Mouse (Mus musculus) heart, embryonic 13.5 days (tissue): ENCODE measurements around the gene Sparcl1. TPM values are rescaled to one million over a fixed set of nuclear protein-coding genes. Genes with fewer than 3 reads are reported as not detected.
A peak's percentile ranks its signal among the peaks of the same experiment; 100 is the strongest.

Experiments
- ATAC-seq: fragments of 200-750 bp; cut with Nextera tagmentation; 2 replicates; pipeline ENCODE4 v1.8.0; 2017; ENCODE audit warnings: moderate TSS enrichment; ENCODE audit not compliant: insufficient number of reproducible peaks, low FRiP score, low TSS enrichment; ENCODE audit errors: extremely low read depth
- H3K27ac ChIP-seq: fragments of 300-500 bp; sonication (generic); replicated peaks from 2 replicates; pipeline ENCODE4 v1.5.1; 2015; ENCODE audit warnings: moderate library complexity, mild to moderate bottlenecking, inconsistent platforms
- H3K27me3 ChIP-seq: fragments of 300-500 bp; sonication (generic); replicated peaks from 2 replicates; pipeline ENCODE4 v1.6.1; 2015; ENCODE audit warnings: mild to moderate bottlenecking, inconsistent platforms
- H3K36me3 ChIP-seq: fragments of 300-500 bp; sonication (generic); 2 replicates; pipeline ENCODE4 v1.6.1; 2015; ENCODE audit warnings: mild to moderate bottlenecking, inconsistent platforms
- H3K4me1 ChIP-seq: fragments of 300-500 bp; sonication (generic); 2 replicates; pipeline ENCODE4 v1.6.1; 2015; ENCODE audit warnings: inconsistent platforms
- H3K4me2 ChIP-seq: fragments of 300-500 bp; sonication (generic); 2 replicates; pipeline ENCODE4 v1.6.1; 2015; ENCODE audit warnings: inconsistent platforms, mild to moderate bottlenecking, moderate library complexity
- H3K4me3 ChIP-seq: fragments of 300-500 bp; sonication (generic); 2 replicates; pipeline ENCODE4 v1.5.1; 2015; ENCODE audit warnings: moderate library complexity, mild to moderate bottlenecking, inconsistent platforms
- H3K9ac ChIP-seq: fragments of 300-500 bp; sonication (generic); 2 replicates; pipeline ENCODE4 v1.6.1; 2015; ENCODE audit warnings: inconsistent platforms, mild to moderate bottlenecking, moderate library complexity
- H3K9me3 ChIP-seq: fragments of 300-500 bp; sonication (generic); 2 replicates; pipeline ENCODE4 v1.6.1; 2016; ENCODE audit warnings: inconsistent platforms
- WGBS: fragments of 180-500 bp; shearing (Covaris S2); methylation state at CpG from one replicate; pipeline ENCODE4 v1.1.7; 2015; ENCODE audit warnings: mixed read lengths; 5-methylcytosine and 5-hydroxymethylcytosine counted together
- polyA plus RNA-seq: library from polyadenylated mRNA; unstranded; fragments of >200 nt; fragmentation: Nextera tagmentation; extraction: Ambion mirVana; gene quantifications from 2 replicates; pipeline ENCODE4 v1.2.1, GENCODE M21; 2015

Sparcl1 gene
- polyA plus RNA-seq, 1 experiment from 2014 or later = 45.7 TPM

DNA sequence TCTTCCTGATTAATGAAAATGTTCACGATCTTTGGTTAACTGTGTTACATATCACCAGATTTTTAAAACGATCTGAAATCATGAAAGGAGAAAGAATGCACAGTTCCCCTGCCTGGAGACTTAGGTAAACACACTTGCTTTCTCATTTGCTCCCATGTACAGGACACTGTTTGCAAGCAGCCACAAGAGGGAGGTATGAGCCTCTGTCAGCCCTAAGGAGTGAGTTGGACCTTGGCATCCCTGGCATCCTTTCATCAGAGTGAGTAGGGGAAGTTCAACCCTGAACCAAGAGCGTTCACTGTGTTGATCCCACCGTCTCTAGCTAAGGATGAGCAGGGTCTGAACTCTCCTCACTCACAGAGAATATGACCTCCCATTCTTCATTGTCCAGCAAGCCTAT, 18.0 kb upstream of the Sparcl1 start:
- no peaks in the 10 kb centered on the region for H3K27me3 ChIP-seq
- H3K4me2 ChIP-seq = no peak overlapping the region
- H3K36me3 ChIP-seq = no peaks in the 10 kb centered on the region
- no peak overlapping the region for H3K4me3 ChIP-seq
- no peak overlapping the region for H3K9ac ChIP-seq
- WGBS = 54% methylated on average over 4 of the region's 4 CpGs
- no peak overlapping the region for H3K27ac ChIP-seq
- peaks cover 19% of the 10 kb centered on the region for H3K4me1 ChIP-seq
- ATAC-seq = no peak
- H3K9me3 ChIP-seq = no peaks in the 10 kb centered on the region

DNA sequence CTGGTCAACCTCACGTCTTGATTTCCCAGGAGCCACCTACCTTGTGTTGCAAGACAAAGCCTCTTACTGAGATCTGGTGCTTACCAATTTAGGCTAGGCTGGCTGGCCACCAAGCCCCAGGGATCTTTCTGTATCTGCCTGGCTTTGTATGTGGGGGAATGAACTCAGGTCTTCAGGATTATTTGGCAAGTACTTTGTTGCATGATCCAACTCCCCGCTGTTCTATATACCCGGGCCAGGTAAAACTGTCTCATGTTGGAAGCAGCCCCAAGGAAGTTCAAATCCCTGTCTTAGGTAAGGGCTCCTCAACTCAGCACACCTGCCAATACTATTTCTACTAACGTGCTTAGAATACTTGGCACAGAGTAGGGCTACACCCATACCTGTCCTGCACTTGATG, 17.4 kb upstream of the Sparcl1 start:
- no peak for ATAC-seq
- Histone ChIP-seq H3K27ac (no peak overlapping the region), H3K4me2 (no peak overlapping the region), H3K4me1 (peaks cover 22% of the 10 kb centered on the region), H3K27me3 (no peaks in the 10 kb centered on the region), H3K9me3 (no peaks in the 10 kb centered on the region), H3K36me3 (no peaks in the 10 kb centered on the region), H3K9ac (no peak overlapping the region), H3K4me3 (no peak overlapping the region)
- 79% methylated on average over 4 of the region's 4 CpGs for WGBS

- Histone ChIP-seq H3K4me3 (no peak overlapping the region), H3K4me1 (peaks cover 22% of the 10 kb centered on the region), H3K27me3 (no peaks in the 10 kb centered on the region), H3K4me2 (no peak overlapping the region), H3K27ac (peak overlapping the region; percentile 71), H3K9me3 (no peaks in the 10 kb centered on the region), H3K9ac (no peak overlapping the region), H3K36me3 (no peaks in the 10 kb centered on the region)
- ATAC-seq = no peak
- WGBS = 52% methylated on average over 12 of the region's 12 CpGs
These were observed 14.9 kb upstream of the Sparcl1 start for GRCm38 (mm10) chr5:104128281-104129031.

DNA sequence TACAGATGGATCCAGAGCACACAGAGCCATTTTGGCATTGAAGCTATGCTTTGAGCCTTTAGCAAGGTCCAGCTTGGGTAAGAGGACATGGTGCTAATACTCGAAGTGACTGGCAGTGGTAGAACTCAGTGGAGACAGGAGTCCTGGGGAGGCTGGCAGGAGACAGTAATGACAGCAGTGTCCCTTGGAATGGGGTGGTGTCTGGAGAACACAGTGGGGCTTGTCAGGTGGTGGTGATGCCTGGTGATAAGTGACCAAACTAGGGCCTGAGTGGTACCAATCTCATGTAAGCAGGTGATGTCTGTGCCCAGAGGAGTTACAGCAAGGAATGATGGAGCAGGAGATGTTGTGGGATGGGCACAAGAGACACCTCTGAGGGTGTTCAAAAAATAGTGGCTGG, 13.8 kb upstream of the Sparcl1 start:
- ATAC-seq = no peak
- H3K4me2 ChIP-seq = no peak overlapping the region
- no peak overlapping the region for H3K4me3 ChIP-seq
- H3K9ac ChIP-seq = no peak overlapping the region
- 52% methylated on average over 1 of the region's 1 CpGs for WGBS
- H3K36me3 ChIP-seq = no peaks in the 10 kb centered on the region
- no peak overlapping the region for H3K27ac ChIP-seq
- H3K27me3 ChIP-seq = no peaks in the 10 kb centered on the region
- peaks cover 22% of the 10 kb centered on the region for H3K4me1 ChIP-seq
- no peaks in the 10 kb centered on the region for H3K9me3 ChIP-seq

GRCm38 (mm10) chr5:104126561-104127320, 13.2 kb upstream of the Sparcl1 start:
- H3K27me3 ChIP-seq = no peaks in the 10 kb centered on the region
- no peak overlapping the region for H3K4me3 ChIP-seq
- peaks cover 22% of the 10 kb centered on the region for H3K4me1 ChIP-seq
- H3K27ac ChIP-seq = no peak overlapping the region
- H3K36me3 ChIP-seq = no peaks in the 10 kb centered on the region
- ATAC-seq = peak; percentile 32; the same call in 1 of the 2 replicates
- no peak overlapping the region for H3K9ac ChIP-seq
- no peak overlapping the region for H3K4me2 ChIP-seq
- WGBS = 64% methylated on average over 12 of the region's 12 CpGs
- no peaks in the 10 kb centered on the region for H3K9me3 ChIP-seq

DNA sequence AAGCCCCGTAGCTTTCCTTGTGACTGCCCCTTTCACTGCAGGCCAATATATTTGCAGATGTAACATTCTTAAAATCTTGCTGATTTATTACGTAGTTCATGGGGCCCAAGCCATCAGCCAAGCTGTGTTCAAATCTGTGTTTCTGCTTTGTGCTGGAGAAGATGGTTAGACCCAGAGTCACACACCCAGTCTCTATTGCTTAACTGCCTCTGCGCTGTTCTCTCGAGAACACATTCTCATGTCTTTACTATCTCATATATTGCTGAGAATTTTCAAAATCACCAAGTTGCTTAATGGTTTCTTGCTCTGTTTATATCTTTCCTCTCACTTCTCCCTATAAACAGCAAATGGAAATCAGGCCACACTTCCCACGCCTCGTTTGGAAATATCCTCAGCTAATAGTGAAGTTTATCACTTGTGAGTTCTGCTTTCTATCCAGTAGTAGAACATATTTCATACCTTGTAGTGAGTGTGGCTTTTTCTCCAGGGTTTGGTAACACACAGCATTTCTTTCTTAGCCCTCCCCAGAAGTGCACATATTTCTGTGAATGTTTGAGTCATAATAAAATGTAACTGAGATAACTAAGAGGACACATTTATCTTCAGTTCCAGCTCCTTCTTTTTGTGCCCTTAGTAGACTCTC, 10.6 kb upstream of the Sparcl1 start:
- Histone ChIP-seq H3K27me3 (no peaks in the 10 kb centered on the region), H3K27ac (no peak overlapping the region), H3K4me1 (peaks cover 22% of the 10 kb centered on the region), H3K9ac (no peak overlapping the region), H3K9me3 (no peaks in the 10 kb centered on the region), H3K4me3 (no peak overlapping the region), H3K4me2 (no peak overlapping the region), H3K36me3 (no peaks in the 10 kb centered on the region)
- WGBS = 64% methylated on average over 6 of the region's 6 CpGs
- no peak for ATAC-seq

GRCm38 (mm10) chr5:104115890-104116289, 2.4 kb upstream of the Sparcl1 start:
- Histone ChIP-seq H3K9me3 (no peaks in the 10 kb centered on the region), H3K27ac (peak overlapping the region; percentile 77), H3K4me1 (peaks cover 55% of the 10 kb centered on the region), H3K36me3 (no peaks in the 10 kb centered on the region), H3K4me2 (no peak overlapping the region), H3K9ac (no peak overlapping the region), H3K27me3 (no peaks in the 10 kb centered on the region), H3K4me3 (no peak overlapping the region)
- WGBS = 66% methylated on average over 4 of the region's 4 CpGs
- ATAC-seq = no peak

- peak; percentile 42; the same call in 1 of the 2 replicates for ATAC-seq
- Histone ChIP-seq H3K27ac (peak overlapping the region; percentile 77), H3K4me3 (no peak overlapping the region), H3K4me2 (peak overlapping the region; percentile 40), H3K9ac (no peak overlapping the region), H3K4me1 (peaks cover 62% of the 10 kb centered on the region), H3K36me3 (no peaks in the 10 kb centered on the region), H3K9me3 (no peaks in the 10 kb centered on the region), H3K27me3 (no peaks in the 10 kb centered on the region)
- WGBS = 21% methylated on average over 14 of the region's 14 CpGs
These were observed 1.6 kb upstream of the Sparcl1 start for GRCm38 (mm10) chr5:104115118-104115517.

GRCm38 (mm10) chr5:104112511-104112910, 1.0 kb downstream of the Sparcl1 start:
- Histone ChIP-seq H3K9ac (peak overlapping the region; percentile 72), H3K36me3 (no peaks in the 10 kb centered on the region)
- ATAC-seq = no peak

GRCm38 (mm10) chr5:104112016-104112415, 1.5 kb downstream of the Sparcl1 start:
- ATAC-seq = no peak
- Histone ChIP-seq H3K9me3 (no peaks in the 10 kb centered on the region), H3K4me2 (peak overlapping the region; percentile 59), H3K27me3 (no peaks in the 10 kb centered on the region), H3K27ac (peak overlapping the region; percentile 72), H3K36me3 (no peaks in the 10 kb centered on the region), H3K4me3 (peak overlapping the region; percentile 42), H3K4me1 (peaks cover 90% of the 10 kb centered on the region), H3K9ac (peak overlapping the region; percentile 72)
- WGBS = 10% methylated on average over 9 of the region's 9 CpGs

More at GRCm38 (mm10) chr5:104112511-104112910, 1.0 kb downstream of the Sparcl1 start:
- Histone ChIP-seq H3K9me3 (no peaks in the 10 kb centered on the region), H3K27ac (peak overlapping the region; percentile 72), H3K27me3 (no peaks in the 10 kb centered on the region), H3K4me3 (peak overlapping the region; percentile 42), H3K4me2 (peak overlapping the region; percentile 59), H3K4me1 (peaks cover 88% of the 10 kb centered on the region)
- WGBS = 29% methylated on average over 5 of the region's 5 CpGs

DNA sequence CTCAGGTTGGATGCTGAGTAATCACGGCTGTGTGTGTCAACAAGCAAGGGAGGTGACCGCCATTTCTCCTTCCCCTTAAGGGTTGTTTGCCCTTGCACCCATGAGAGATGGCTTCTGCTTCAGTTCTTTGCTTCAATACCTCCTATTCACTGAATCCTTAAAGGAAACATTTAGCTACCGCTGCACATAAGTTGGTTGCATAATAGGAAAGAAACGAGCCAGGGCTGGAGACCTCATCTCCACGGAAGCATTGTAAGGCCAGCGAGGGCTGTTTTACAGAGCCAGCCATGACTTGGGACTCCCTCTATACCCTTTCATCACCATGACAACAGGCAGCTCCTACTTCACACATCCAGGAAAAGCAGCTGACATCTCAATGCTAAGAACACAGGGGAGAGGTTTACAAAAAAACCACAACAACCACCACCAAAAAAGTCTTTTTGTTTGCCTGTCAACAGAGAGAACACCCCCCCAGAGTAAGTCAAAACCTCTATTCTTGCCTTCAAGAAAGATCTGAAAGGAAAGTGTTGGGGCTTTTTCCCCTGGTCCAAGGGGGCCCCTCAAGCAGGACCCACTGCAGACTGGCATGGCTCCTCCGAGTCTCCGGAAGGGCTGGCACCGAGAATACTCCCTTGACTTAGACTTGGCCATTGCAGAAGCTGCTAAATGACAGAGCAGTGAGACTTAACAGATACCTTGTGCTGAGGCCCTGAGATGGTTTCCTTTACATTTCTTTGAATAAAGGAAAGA, 3.2 kb downstream of the Sparcl1 start:
- no peak for ATAC-seq
- WGBS = 37% methylated on average over 9 of the region's 9 CpGs
- Histone ChIP-seq H3K36me3 (no peaks in the 10 kb centered on the region), H3K4me2 (peak overlapping the region; percentile 59), H3K9ac (0 out of 2 replicates have a peak overlapping the region, but pooled peaks have one; percentile 28), H3K4me3 (no peak overlapping the region), H3K4me1 (peaks cover 78% of the 10 kb centered on the region), H3K27ac (peak overlapping the region; percentile 78), H3K9me3 (no peaks in the 10 kb centered on the region), H3K27me3 (no peaks in the 10 kb centered on the region)
